Mouse (Mus musculus) neural tube, embryonic 11.5 days (tissue): ENCODE measurements around the gene Lyrm7. TPM values are rescaled to one million over a fixed set of nuclear protein-coding genes. Genes with fewer than 3 reads are reported as not detected.
"Not testable (repeated sequence)": the region's sequence is repeated elsewhere in the genome, so short reads cannot be mapped to it uniquely, and the experiment has no call there.

Experiments
- ATAC-seq: fragments of 200-750 bp; cut with Nextera tagmentation; 2 replicates; pipeline ENCODE4 v1.8.0; 2017; ENCODE audit warnings: moderate number of reproducible peaks, mild to moderate bottlenecking, moderate TSS enrichment, moderate library complexity; ENCODE audit not compliant: insufficient read depth, low FRiP score, low TSS enrichment
- DNase-seq: peaks from one replicate; pipeline ENCODE4 v3.0.0-alpha.2; 2015; ENCODE audit warnings: low spot score
- H3K27ac ChIP-seq: fragments of 300-500 bp; sonication (generic); 2 replicates; pipeline ENCODE4 v1.5.1; 2014; ENCODE audit warnings: low read depth, mild to moderate bottlenecking, low read length
- H3K27me3 ChIP-seq: fragments of 300-500 bp; sonication (generic); 2 replicates; pipeline ENCODE4 v1.6.1; 2014; ENCODE audit warnings: mild to moderate bottlenecking, low read length, mixed read lengths; ENCODE audit not compliant: control insufficient read depth, insufficient read depth
- H3K36me3 ChIP-seq: fragments of 300-500 bp; sonication (generic); 2 replicates; pipeline ENCODE4 v1.6.1; 2014; ENCODE audit warnings: mild to moderate bottlenecking, low read length, moderate library complexity, mixed read lengths; ENCODE audit not compliant: control insufficient read depth, insufficient read depth
- H3K4me1 ChIP-seq: fragments of 300-500 bp; sonication (generic); 2 replicates; pipeline ENCODE4 v1.6.1; 2014; ENCODE audit warnings: low read length, mixed read lengths; ENCODE audit not compliant: control insufficient read depth, insufficient read depth
- H3K4me2 ChIP-seq: fragments of 300-500 bp; sonication (generic); 2 replicates; pipeline ENCODE4 v1.6.1; 2014; ENCODE audit warnings: low read depth, mild to moderate bottlenecking, moderate library complexity
- H3K4me3 ChIP-seq: fragments of 300-500 bp; sonication (generic); 2 replicates; pipeline ENCODE4 v1.5.1; 2014; ENCODE audit warnings: low read depth, low read length
- H3K9ac ChIP-seq: fragments of 300-500 bp; sonication (generic); 2 replicates; pipeline ENCODE4 v1.6.1; 2014; ENCODE audit warnings: mild to moderate bottlenecking, low read length
- H3K9me3 ChIP-seq: fragments of 300-500 bp; sonication (generic); 2 replicates; pipeline ENCODE4 v1.6.1; 2016; ENCODE audit warnings: low read length; ENCODE audit not compliant: control insufficient read depth
- WGBS: fragments of 180-500 bp; shearing (Covaris S2); extraction: QIAGEN DNeasy Blood & Tissue Kit; methylation state at CpG from one replicate; pipeline ENCODE4 v1.1.7; 2014; 5-methylcytosine and 5-hydroxymethylcytosine counted together
- polyA plus RNA-seq: library from polyadenylated mRNA; unstranded; fragments of >200 nt; fragmentation: Nextera tagmentation; extraction: Ambion mirVana; gene quantifications from 2 replicates; pipeline ENCODE4 v1.2.1, GENCODE M21; 2014

Gene Lyrm7
- polyA plus RNA-seq, 1 experiment from 2014 or later, result 8.6 TPM

DNA sequence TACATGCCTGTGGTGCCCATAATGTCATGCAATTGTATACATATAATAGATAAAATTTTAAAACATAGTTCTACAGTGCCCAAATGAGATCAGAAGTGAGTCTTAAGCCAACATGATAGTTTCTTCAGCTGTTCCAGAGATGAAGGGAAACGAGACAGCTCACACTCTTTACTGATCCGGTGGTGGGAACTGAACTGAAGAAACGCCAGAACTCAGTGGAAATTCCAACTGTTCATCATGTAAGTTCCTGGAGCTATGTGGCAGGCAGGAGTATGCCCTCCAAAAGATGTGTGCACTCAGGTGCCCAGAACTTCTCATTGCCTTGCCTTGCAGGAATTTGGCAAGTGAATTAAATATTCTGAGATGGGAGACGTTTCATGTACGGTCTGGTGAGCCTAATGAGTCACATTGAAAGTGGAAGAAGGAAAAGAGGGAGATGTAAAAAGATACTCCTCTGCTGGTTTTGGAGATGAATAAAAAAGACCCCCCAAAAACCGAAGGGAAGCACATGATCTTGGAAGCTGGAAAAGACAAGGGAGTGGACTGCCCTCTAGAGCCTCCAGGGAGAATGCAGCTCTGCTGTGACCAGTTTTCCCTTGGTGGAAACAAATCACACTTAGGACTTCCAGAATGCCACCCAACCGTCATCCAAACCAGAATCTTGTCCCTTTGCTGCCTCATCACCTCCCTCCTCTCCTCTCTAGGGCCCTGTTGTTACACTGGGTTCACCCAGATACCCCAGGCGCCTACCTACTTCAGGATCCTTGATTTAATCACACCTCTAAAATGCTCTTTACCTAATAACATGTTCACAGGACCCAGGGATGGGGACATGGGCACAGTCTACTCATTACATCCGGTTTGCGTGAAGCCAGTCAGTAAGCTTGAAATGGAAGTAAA is 2.2 kb upstream of the Lyrm7 start:
- no peaks in the 10 kb centered on the region for H3K36me3 ChIP-seq
- DNase-seq (peak; percentile 65), ATAC-seq (no peak)
- H3K27ac ChIP-seq, result no peak overlapping the region
- H3K4me1 ChIP-seq, result peaks cover under 1% of the 10 kb centered on the region; the same call in 1 of the 2 replicates
- no peak overlapping the region for H3K4me2 ChIP-seq
- H3K4me3 ChIP-seq, result no peak overlapping the region
- no peaks in the 10 kb centered on the region for H3K9me3 ChIP-seq
- H3K27me3 ChIP-seq, result no peaks in the 10 kb centered on the region
- H3K9ac ChIP-seq, result no peak overlapping the region
- WGBS, result 46% methylated on average over 10 of the region's 10 CpGs

DNA sequence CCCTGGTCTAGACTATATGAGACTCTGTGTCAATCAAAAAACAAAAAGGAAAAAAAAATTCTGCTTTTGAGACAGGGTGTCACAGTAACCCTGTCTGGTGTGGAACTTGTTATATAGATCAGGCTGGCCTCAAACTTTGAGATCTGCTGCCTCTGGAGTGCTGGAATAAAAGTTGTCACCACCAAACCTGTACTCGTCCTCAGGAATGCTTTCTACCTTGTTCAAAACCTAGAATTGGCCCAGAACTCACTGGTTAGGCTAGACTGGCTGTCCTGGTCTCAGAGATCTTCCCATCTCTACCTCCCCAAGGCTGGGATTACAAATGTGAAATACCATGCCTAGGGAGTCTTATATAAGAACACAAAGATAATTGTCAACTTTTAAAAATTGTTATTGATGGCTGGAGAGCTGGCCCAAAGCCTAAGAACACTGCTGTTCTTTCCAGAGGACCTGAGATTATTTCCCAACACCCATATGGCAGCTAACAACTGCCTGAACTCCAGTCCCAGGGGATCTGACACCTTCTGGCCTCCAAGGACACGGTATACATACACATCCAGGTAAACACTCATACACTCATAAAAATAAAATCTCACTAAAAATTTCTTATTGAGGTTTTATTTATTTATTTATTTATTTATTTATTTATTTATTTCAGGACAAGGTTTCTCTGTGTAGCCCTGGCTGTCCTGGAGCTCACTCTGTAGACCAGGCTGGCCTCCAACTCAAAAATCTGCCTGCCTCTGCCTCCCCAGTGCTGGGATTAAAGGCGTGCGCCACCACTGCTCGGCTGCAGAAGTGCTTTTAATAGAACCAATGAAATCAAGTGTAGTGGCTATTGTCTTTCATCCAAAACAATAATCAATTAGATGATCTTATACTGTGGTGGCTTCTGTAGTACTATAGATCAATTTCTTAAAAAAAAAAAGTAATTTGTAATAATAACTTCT is 1.0 kb upstream of the Lyrm7 start:
- no peaks in the 10 kb centered on the region; the same call in 1 of the 2 replicates for H3K4me1 ChIP-seq
- no peak for DNase-seq
- no peak overlapping the region for H3K27ac ChIP-seq
- H3K27me3 ChIP-seq, result no peaks in the 10 kb centered on the region
- H3K36me3 ChIP-seq, result no peaks in the 10 kb centered on the region
- no peak for ATAC-seq
- H3K9me3 ChIP-seq, result no peaks in the 10 kb centered on the region
- 93% methylated on average over 5 of the region's 5 CpGs for WGBS
- no peak overlapping the region for H3K4me3 ChIP-seq
- no peak overlapping the region for H3K9ac ChIP-seq
- H3K4me2 ChIP-seq, result no peak overlapping the region

DNA sequence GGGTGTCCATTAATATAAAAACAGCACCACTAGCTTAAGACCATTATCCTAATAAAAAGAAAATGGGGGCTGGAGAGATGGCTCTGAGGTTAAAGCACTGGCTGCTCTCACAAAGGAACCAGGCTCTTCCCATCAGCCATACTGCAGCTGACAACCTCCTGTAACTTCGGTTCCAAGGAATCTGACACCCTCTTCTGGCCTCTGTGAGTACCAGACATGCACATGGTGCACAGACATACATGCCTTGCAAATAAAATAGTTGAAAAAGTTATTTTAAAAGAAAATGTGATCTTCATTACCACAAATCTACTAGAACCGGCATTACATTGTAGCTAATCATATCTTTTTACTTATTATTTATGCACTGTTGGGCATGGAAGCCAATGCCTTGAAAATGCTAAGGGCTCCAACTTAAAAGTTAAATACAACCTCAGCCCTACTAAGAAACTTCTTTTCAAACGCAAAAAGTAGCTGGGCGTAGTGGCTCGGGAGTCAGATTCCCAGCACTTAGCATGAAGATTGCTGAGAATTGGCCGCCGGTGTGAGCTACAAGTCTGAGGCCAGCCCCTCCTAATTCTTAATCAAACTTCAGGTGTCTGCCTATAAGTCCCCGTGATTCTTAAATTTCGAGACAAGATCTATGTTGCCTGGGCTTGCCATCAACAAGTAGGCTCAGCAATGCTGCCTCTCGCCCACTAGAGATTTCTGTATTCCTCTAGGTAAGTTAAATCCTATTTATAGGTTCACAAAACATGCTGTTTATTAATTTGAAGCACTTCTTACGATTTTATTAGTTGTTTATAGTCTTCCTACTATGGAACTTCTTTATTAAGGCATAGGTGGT is 1.2 kb downstream of the Lyrm7 start:
- 32% methylated on average over 11 of the region's 11 CpGs for WGBS
- peak overlapping the region; percentile 75 for H3K4me2 ChIP-seq
- peak overlapping the region; percentile 77 for H3K9ac ChIP-seq
- H3K4me3 ChIP-seq, result peak overlapping the region; percentile 62
- ATAC-seq (no peak), DNase-seq (peak; percentile 31)
- H3K27me3 ChIP-seq, result no peaks in the 10 kb centered on the region
- H3K9me3 ChIP-seq, result no peaks in the 10 kb centered on the region
- no peaks in the 10 kb centered on the region; the same call in 1 of the 2 replicates for H3K4me1 ChIP-seq
- H3K36me3 ChIP-seq, result no peaks in the 10 kb centered on the region
- H3K27ac ChIP-seq, result no peak overlapping the region

DNA sequence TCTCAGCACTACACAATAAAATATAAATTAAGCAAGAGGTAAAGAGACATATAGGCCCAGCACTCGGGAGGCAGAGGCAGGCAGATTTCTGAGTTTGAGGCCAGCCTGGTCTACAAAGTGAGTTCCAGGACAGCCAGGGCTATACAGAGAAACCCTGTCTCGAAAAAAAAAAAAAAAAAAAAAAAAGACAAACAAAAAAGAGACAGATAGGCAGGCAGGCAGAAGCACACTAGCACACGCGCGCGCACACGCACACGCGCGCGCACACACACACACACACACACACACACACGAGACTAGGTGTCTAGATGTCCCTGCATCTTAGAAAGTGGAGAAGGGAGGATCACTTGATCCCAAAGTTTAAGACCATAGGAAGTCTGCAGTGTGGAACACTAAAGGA is 1.8 kb downstream of the Lyrm7 start:
- not testable (repeated sequence) for H3K4me2 ChIP-seq, H3K27me3 ChIP-seq, H3K9me3 ChIP-seq, H3K4me3 ChIP-seq, H3K4me1 ChIP-seq, H3K9ac ChIP-seq, H3K36me3 ChIP-seq, ATAC-seq, DNase-seq, H3K27ac ChIP-seq
- 94% methylated on average over 11 of the region's 12 CpGs for WGBS

DNA sequence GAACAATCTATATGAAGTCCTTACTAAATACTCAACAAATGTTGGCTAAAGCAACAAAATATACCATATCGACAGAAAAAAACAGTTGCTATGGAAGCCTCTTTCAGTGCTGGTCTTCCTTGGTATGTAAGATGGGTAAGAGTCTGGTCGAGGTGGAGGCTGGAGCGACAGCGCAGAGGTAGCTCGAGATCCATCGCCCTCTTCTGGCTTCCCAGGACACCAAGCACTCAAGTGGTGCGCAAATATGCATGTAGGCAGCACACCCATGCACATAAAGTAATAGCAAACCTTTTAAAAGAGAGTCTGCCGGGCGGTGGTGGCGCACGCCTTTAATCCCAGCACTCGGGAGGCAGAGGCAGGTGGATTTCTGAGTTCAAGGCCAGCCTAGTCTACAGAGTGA is 9.1 kb downstream of the Lyrm7 start:
- no peak overlapping the region for H3K9ac ChIP-seq
- WGBS, result 89% methylated on average over 12 of the region's 12 CpGs
- no peaks in the 10 kb centered on the region for H3K4me1 ChIP-seq
- H3K4me2 ChIP-seq, result no peak overlapping the region
- H3K27ac ChIP-seq, result no peak overlapping the region
- no peaks in the 10 kb centered on the region for H3K36me3 ChIP-seq
- no peak for DNase-seq
- no peaks in the 10 kb centered on the region for H3K9me3 ChIP-seq
- ATAC-seq, result no peak
- H3K4me3 ChIP-seq, result no peak overlapping the region
- H3K27me3 ChIP-seq, result no peaks in the 10 kb centered on the region

DNA sequence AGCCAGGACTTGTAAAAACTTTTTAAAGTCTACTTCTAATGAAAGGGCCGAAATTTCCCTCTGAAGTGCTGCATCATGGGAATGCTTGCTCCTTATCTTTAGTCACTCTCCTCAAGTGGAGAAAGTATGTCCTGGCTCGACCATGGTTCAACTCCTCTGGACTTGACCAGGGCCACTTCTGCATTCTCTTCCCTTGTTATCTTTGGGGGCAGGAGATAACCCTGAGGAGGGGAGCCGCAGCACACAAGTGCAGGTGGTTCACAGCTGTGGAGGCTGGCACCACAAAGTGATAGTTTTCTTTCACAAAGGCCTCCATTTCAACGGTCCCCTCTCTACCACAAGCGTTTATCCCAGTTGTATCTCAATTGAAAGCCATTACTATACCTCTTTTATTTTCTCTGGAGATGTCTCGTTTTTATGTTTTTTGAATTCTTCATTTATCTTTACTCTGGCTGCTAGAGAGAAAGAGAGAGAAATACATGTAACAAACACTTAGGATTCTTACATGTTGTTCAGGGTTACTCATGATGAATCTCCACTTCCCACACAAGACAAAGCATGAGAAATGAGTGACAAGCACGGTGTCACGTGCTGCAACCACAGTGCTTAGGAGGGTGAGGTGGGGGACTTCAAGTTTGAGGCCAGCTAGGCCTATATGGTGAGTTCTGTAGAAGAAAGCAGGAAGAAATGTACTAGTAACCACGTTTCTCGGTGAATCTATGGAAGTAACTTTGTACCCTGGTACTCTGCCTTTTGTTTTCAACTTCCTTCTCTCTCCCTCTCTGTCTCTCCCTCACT is 10.6 kb downstream of the Lyrm7 start:
- Histone ChIP-seq H3K27ac (no peak overlapping the region), H3K9ac (no peak overlapping the region), H3K4me2 (no peak overlapping the region), H3K27me3 (no peaks in the 10 kb centered on the region), H3K4me1 (no peaks in the 10 kb centered on the region), H3K9me3 (no peaks in the 10 kb centered on the region), H3K36me3 (no peaks in the 10 kb centered on the region), H3K4me3 (no peak overlapping the region)
- 81% methylated on average over 10 of the region's 10 CpGs for WGBS
- DNase-seq (no peak), ATAC-seq (no peak)

DNA sequence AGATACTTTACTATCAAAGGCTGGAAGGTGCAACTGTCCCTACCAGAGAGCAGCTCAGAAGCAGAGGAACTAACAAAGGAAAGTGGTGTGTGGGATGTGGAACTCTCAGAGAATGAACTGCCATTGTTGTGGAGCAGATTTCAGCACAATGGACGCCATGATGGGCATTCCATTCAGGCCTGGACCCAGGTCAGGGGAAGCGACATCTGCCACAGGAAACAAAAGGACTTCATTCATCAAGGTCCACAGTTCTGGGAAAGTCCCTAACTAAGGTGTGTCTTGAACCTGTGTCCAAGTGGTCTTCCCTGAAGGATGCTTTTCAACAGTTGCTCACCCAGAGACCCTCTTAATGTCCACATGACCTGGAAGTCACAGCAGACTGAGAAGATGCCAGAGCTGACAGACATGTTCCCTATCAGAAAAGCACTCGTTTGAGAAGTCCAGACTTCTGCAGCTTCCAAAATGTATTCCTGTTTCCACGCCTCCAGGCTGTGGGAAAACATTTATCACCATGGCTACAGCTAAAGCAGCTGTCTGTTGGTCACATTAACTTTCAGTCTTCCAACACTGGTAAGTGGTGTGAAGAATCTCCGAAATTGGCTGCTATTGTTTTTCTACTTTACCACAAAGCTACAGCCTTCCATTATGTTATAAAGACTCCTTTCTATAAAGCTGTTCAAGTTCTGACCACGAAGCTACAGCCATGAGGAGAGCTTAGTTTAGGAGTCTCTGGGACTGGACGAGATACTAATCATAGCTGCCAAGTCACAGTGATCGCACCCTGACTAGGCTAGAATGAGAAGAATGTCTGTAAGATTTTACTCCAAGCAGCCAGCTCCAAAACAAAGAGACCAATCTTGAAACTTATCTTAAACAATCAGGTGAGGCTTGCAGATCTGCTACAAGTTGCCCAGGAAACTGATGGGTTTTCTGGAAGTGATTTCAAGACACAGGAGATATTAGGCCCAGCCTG is 15.0 kb downstream of the Lyrm7 start:
- WGBS, result 38% methylated on average over 8 of the region's 8 CpGs
- peak; percentile 56 for DNase-seq
- Histone ChIP-seq H3K4me2 (no peak overlapping the region), H3K27ac (peak overlapping the region; percentile 28; the same call in 1 of the 2 replicates), H3K36me3 (no peaks in the 10 kb centered on the region), H3K4me3 (no peak overlapping the region), H3K9me3 (no peaks in the 10 kb centered on the region), H3K4me1 (0 out of 2 replicates have a peak, but pooled peaks cover 2% of the 10 kb centered on the region), H3K9ac (no peak overlapping the region), H3K27me3 (no peaks in the 10 kb centered on the region)
- ATAC-seq, result peak; percentile 41; the same call in 1 of the 2 replicates
